Mouse (Mus musculus) liver, embryonic 11.5 days (tissue): ENCODE measurements around the gene Cyp46a1. TPM values are rescaled to one million over a fixed set of nuclear protein-coding genes. Genes with fewer than 3 reads are reported as not detected.

Source experiments
- ATAC-seq: fragments of 200-750 bp; cut with Nextera tagmentation; replicated peaks from 2 replicates; pipeline ENCODE4 v1.8.0; 2017; ENCODE audit warnings: moderate number of reproducible peaks, mild to moderate bottlenecking, moderate TSS enrichment, moderate library complexity; ENCODE audit not compliant: low FRiP score
- DNase-seq: peaks from one replicate; pipeline ENCODE4 v3.0.0-alpha.2; 2017; ENCODE audit warnings: low spot score
- H3K27ac ChIP-seq: fragments of 300-500 bp; sonication (generic); 2 replicates; pipeline ENCODE4 v1.5.1; 2014; ENCODE audit warnings: mild to moderate bottlenecking, low read depth, low read length, control low read depth
- H3K27me3 ChIP-seq: fragments of 300-500 bp; sonication (generic); replicated peaks from 2 replicates; pipeline ENCODE4 v1.6.1; 2014; ENCODE audit warnings: low read length, mixed read lengths; ENCODE audit not compliant: control insufficient read depth, insufficient read depth
- H3K36me3 ChIP-seq: fragments of 300-500 bp; sonication (generic); 2 replicates; pipeline ENCODE4 v1.6.1; 2014; ENCODE audit warnings: mild to moderate bottlenecking, low read length, moderate library complexity, mixed read lengths; ENCODE audit not compliant: control insufficient read depth, insufficient read depth
- H3K4me1 ChIP-seq: fragments of 300-500 bp; sonication (generic); replicated peaks from 2 replicates; pipeline ENCODE4 v1.6.1; 2014; ENCODE audit warnings: low read length, mixed read lengths; ENCODE audit not compliant: control insufficient read depth, insufficient read depth
- H3K4me2 ChIP-seq: fragments of 300-500 bp; sonication (generic); 2 replicates; pipeline ENCODE4 v1.6.1; 2014; ENCODE audit warnings: mild to moderate bottlenecking, control low read depth, moderate library complexity
- H3K4me3 ChIP-seq: fragments of 300-500 bp; sonication (generic); 2 replicates; pipeline ENCODE4 v1.5.1; 2014; ENCODE audit warnings: low read depth, low read length, control low read depth
- H3K9ac ChIP-seq: fragments of 300-500 bp; sonication (generic); 2 replicates; pipeline ENCODE4 v1.6.1; 2014; ENCODE audit warnings: low read depth, low read length, control low read depth
- H3K9me3 ChIP-seq: fragments of 300-500 bp; sonication (generic); 2 replicates; pipeline ENCODE4 v1.6.1; 2016; ENCODE audit warnings: low read length, inconsistent platforms, mixed read lengths; ENCODE audit not compliant: control insufficient read depth
- WGBS: fragments of 180-500 bp; shearing (Covaris S2); extraction: QIAGEN DNeasy Blood & Tissue Kit; methylation state at CpG from one replicate; pipeline ENCODE4 v1.1.7; 2014; 5-methylcytosine and 5-hydroxymethylcytosine counted together
- polyA plus RNA-seq: library from polyadenylated mRNA; unstranded; fragments of >200 nt; fragmentation: Nextera tagmentation; extraction: Ambion mirVana; gene quantifications from 2 replicates; pipeline ENCODE4 v1.2.1, GENCODE M21; 2014

Gene Cyp46a1
- polyA plus RNA-seq, 1 experiment from 2014 or later: 2.2 TPM

DNA sequence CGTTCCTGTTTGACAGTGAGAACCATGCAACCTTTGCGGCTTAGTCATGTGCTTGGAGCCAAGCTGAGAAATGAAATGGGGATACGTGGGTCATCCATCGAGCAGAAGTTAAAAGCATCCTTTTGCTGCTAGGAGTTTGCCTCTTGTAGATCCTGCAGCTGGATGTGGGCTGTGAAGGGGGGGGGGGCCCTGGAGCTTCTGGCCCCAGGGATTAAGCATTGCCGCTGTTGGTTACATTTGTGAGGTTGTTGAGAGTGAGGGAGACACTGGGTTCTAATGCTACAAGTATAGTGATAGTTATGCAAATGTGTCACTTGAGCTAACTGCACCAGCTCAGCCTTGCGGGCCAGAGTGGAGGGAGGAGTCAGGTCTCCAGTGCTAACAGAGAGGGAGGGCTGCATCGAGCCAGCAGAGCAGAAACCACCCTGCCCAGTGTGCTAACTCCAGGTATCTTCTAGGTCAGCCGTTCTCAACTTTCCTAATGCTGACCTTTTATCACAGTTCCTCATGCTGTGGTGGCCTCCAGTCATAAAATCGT is 16.9 kb upstream of the Cyp46a1 start:
- WGBS: 13% methylated on average over 9 of the region's 9 CpGs
- H3K9ac ChIP-seq: no peak overlapping the region
- no peak overlapping the region for H3K4me3 ChIP-seq
- ATAC-seq (no peak), DNase-seq (no peak)
- peaks cover 3% of the 10 kb centered on the region; the same call in 1 of the 2 replicates for H3K4me1 ChIP-seq
- H3K4me2 ChIP-seq: no peak overlapping the region
- peaks cover 56% of the 10 kb centered on the region for H3K27me3 ChIP-seq
- no peak overlapping the region for H3K27ac ChIP-seq
- no peaks in the 10 kb centered on the region for H3K9me3 ChIP-seq
- H3K36me3 ChIP-seq: no peaks in the 10 kb centered on the region

DNA sequence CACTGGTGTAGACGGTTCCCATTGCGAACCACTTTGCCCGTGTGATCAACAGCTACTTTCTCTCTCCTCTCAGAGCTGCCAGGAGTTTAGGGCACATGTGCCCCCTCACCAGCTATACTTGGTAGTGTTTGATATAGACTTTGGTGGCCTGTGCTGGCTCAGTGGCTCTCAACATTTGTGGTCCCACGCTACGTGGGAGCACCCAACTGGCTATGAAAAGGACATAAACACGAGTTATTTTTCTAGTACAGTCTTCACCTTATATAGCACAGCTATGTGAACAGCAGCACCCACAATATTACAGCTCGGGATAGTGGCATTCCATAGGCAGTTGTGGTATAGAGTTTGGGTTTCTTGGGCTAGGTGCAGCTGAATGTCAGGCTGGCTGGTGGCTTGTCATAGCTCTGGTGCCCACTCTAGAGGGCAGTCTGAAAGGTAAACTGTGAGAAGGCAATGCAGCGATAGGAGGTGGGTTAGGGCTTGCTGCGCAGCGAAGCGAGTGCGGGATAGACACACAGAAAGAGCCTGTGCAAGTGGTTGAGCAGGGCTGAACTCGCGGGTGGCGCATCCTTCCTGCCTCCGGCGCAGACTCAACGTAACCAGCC is 16.3 kb upstream of the Cyp46a1 start:
- H3K4me1 ChIP-seq: 0 out of 2 replicates have a peak, but pooled peaks cover 3% of the 10 kb centered on the region
- H3K36me3 ChIP-seq: no peaks in the 10 kb centered on the region
- no peak overlapping the region for H3K4me3 ChIP-seq
- no peak for DNase-seq
- H3K27ac ChIP-seq: no peak overlapping the region
- 16% methylated on average over 18 of the region's 18 CpGs for WGBS
- H3K9ac ChIP-seq: no peak overlapping the region
- no peaks in the 10 kb centered on the region for H3K9me3 ChIP-seq
- H3K4me2 ChIP-seq: no peak overlapping the region
- ATAC-seq: no peak
- H3K27me3 ChIP-seq: peaks cover 56% of the 10 kb centered on the region

DNA sequence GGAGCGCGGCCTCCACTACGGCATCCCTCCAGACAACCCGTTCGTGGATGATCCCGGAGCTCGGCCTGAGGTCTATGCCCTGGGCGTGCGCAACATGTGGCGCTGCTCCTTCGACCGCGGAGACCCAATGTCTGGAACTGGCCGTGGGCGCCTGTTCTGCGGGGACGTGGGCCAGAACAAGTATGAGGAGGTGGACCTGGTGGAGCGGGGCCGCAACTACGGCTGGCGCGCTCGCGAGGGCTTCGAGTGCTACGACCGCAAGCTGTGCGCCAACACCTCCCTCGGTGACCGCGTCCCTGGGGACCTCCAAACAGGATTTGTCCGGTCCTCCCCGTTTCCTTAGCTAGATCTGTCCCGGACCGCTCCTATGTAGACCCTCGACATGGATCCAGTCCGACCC is 15.7 kb upstream of the Cyp46a1 start:
- Histone ChIP-seq H3K9ac (no peak overlapping the region), H3K4me2 (no peak overlapping the region), H3K4me1 (0 out of 2 replicates have a peak, but pooled peaks cover 3% of the 10 kb centered on the region), H3K4me3 (no peak overlapping the region), H3K36me3 (no peaks in the 10 kb centered on the region), H3K27ac (no peak overlapping the region), H3K9me3 (no peaks in the 10 kb centered on the region), H3K27me3 (peaks cover 56% of the 10 kb centered on the region)
- no peak for DNase-seq
- ATAC-seq: no peak
- WGBS: 9% methylated on average over 36 of the region's 37 CpGs

DNA sequence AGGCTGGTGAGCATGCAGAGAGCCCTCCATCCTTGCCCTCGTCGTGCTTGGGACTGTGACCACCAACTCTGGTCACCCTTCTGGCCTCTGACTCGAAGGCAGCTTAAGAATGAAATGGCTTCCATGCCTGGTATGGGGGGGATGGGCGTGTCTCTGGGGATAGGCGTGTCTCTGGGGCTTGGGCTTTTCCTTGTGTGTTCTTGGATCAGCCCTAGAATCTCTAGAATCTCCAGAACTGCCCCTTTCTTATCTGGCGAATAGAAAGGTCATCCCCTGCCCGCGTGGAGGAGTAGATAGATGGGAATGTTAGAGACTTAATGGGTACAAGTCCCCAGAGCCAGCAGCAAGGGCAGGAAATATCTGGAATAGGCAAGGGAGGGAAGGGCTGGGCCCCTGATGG is 14.1 kb upstream of the Cyp46a1 start:
- no peak overlapping the region for H3K27ac ChIP-seq
- H3K36me3 ChIP-seq: no peaks in the 10 kb centered on the region
- no peak overlapping the region for H3K4me3 ChIP-seq
- DNase-seq (no peak), ATAC-seq (no peak)
- H3K27me3 ChIP-seq: peaks cover 56% of the 10 kb centered on the region
- 15% methylated on average over 8 of the region's 8 CpGs for WGBS
- H3K9me3 ChIP-seq: no peaks in the 10 kb centered on the region
- H3K9ac ChIP-seq: no peak overlapping the region
- H3K4me2 ChIP-seq: no peak overlapping the region
- H3K4me1 ChIP-seq: 0 out of 2 replicates have a peak, but pooled peaks cover 3% of the 10 kb centered on the region

DNA sequence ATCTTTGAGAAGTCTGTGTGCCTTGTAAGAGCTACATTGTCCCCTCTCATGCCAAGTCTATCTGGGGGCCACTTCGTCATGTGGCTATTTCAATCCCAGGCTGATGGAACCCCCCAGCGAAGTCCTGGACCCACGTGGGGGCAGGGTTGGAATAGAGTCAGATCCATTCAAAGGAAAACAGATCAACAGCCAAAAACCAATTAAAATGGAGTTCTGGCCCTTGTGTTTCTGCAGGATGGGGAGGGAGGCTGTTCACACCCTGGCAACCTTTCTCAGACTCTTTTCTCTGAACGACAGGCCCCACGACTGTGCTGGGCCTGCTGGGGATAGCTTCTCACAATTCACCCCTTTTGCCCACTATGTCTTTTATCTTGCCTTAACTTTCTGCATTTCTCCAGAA is 7.8 kb upstream of the Cyp46a1 start:
- no peak overlapping the region for H3K27ac ChIP-seq
- no peak for DNase-seq
- H3K4me2 ChIP-seq: no peak overlapping the region
- H3K4me3 ChIP-seq: no peak overlapping the region
- H3K9me3 ChIP-seq: no peaks in the 10 kb centered on the region
- no peak overlapping the region for H3K9ac ChIP-seq
- H3K27me3 ChIP-seq: peaks cover 56% of the 10 kb centered on the region
- WGBS: 40% methylated on average over 5 of the region's 5 CpGs
- no peaks in the 10 kb centered on the region for H3K36me3 ChIP-seq
- ATAC-seq: no peak
- 0 out of 2 replicates have a peak, but pooled peaks cover 3% of the 10 kb centered on the region for H3K4me1 ChIP-seq

DNA sequence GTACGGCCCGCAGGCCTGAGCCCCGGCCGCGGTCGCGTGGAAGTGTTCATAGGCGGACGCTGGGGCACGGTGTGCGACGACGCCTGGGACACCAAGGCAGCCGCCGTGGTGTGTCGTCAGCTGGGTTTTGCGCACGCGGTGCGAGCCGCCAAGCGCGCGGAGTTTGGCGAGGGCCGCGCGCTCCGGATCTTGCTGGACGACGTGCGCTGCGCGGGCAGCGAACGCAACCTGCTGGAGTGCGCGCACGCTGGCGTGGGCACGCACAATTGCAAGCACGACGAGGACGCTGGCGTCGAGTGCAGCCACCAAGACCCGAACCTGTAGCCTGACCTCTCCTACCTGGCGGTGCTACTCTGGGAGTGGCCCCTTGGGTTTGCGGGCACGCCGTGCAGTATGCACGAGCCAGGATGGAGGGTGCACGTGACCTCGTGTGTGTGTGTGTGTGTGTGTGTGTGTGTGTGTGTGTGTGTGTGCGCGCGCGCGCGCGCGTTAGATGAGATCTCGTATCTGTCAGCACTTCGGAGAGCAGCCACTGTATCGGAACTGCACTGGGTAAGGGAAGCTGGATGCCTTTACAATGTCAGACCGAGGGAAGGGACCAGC is 6.2 kb upstream of the Cyp46a1 start:
- no peak for ATAC-seq
- DNase-seq: no peak
- Histone ChIP-seq H3K9me3 (no peaks in the 10 kb centered on the region), H3K27me3 (peaks cover 58% of the 10 kb centered on the region), H3K9ac (no peak overlapping the region), H3K4me2 (peak overlapping the region; percentile 57), H3K36me3 (no peaks in the 10 kb centered on the region), H3K4me1 (peaks cover 3% of the 10 kb centered on the region; the same call in 1 of the 2 replicates), H3K4me3 (peak overlapping the region; percentile 29), H3K27ac (no peak overlapping the region)
- 3% methylated on average over 65 of the region's 66 CpGs for WGBS

DNA sequence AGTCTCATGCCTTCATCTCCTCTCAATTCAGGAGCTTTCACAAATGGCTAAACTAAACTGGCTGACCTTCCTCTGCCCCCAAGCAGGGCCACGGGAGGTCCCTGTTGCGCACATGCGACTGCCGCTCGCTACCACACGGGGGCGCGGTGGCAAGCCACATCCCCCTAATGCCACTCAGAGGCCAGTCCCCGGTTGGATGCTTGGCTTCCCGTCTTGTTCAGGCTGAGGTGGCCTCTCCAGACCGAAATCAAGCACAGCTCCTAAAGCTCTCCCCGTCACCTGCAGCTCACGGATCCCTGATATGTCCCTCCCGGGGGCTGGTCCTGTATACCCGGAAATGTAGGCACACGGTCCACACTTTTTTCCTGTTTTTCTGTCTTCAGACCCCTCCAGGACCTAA is 1.1 kb upstream of the Cyp46a1 start:
- Histone ChIP-seq H3K27me3 (peaks cover 61% of the 10 kb centered on the region), H3K9me3 (no peaks in the 10 kb centered on the region), H3K4me2 (peak overlapping the region; percentile 96), H3K9ac (0 out of 2 replicates have a peak overlapping the region, but pooled peaks have one; percentile 34), H3K27ac (no peak overlapping the region), H3K4me3 (peak overlapping the region; percentile 52), H3K36me3 (no peaks in the 10 kb centered on the region), H3K4me1 (peaks cover 13% of the 10 kb centered on the region)
- ATAC-seq: peak; percentile 66
- peak; percentile 84 for DNase-seq
- 0% methylated on average over 16 of the region's 16 CpGs for WGBS

DNA sequence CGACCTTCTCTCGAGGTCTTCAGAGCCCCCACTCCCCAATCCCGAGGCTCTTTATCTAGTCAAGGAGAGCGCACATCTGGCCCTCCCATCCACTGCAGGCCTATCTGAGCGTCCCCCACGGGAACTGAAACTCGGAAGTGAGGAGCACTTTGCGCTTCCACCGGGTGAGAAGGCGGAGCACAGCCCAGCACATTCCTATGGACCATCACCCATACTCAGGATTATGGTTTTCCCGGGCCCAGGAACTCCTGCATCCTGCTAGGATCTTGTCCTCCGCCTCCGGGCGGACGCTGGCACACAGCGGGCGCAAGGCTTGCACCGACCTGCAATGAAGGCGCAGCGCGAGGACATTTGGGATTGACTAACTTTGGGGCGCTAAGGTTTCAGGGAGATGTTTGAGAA is 699 bp upstream of the Cyp46a1 start:
- Histone ChIP-seq H3K9ac (peak overlapping the region; percentile 34; the same call in 1 of the 2 replicates), H3K36me3 (no peaks in the 10 kb centered on the region), H3K4me1 (peaks cover 13% of the 10 kb centered on the region), H3K27me3 (peaks cover 56% of the 10 kb centered on the region), H3K4me2 (peak overlapping the region; percentile 96), H3K9me3 (no peaks in the 10 kb centered on the region), H3K27ac (no peak overlapping the region), H3K4me3 (peak overlapping the region; percentile 52)
- DNase-seq: no peak
- WGBS: 2% methylated on average over 22 of the region's 22 CpGs
- ATAC-seq: peak; percentile 25
